Mouse (Mus musculus) CH12.LX (cell line): ENCODE results near the gene Mnd1. TPM values are rescaled to one million over a fixed set of nuclear protein-coding genes. Genes with fewer than 3 reads are reported as not detected.

Experiments
- DNase-seq: peaks from one replicate; pipeline ENCODE4 v3.0.0-alpha.2; 2013; ENCODE audit errors: extremely low read depth
- H3K27ac ChIP-seq: 2 replicates; pipeline ENCODE4 v1.5.1; 2012; ENCODE audit warnings: low read depth, mild to moderate bottlenecking, control low read depth, moderate library complexity; ENCODE audit not compliant: insufficient read depth
- H3K27me3 ChIP-seq: replicated peaks from 2 replicates; pipeline ENCODE3; 2012; ENCODE audit warnings: inconsistent platforms
- H3K36me3 ChIP-seq, 2 experiments: replicated peaks in 1 of 2; 2 replicates each; pipeline versions ENCODE3 to v1.6.1; 2012; ENCODE audit warnings: inconsistent platforms in 1 of 2, low read length in 1 of 2, mild to moderate bottlenecking in 1 of 2, mixed read lengths in 1 of 2, moderate library complexity in 1 of 2; ENCODE audit not compliant: control insufficient read depth in 1 of 2, insufficient read depth in 1 of 2
- H3K4me1 ChIP-seq, 2 experiments: 2 replicates each; pipeline ENCODE4 v1.6.1; 2012; ENCODE audit warnings: inconsistent platforms in 1 of 2, moderate library complexity in 1 of 2; ENCODE audit not compliant: insufficient read depth in 2 of 2, control insufficient read depth in 1 of 2
- H3K4me2 ChIP-seq: 2 replicates; pipeline ENCODE4 v1.6.1; 2012; ENCODE audit warnings: low read depth, mild to moderate bottlenecking, control low read depth; ENCODE audit not compliant: poor library complexity, insufficient read depth, severe bottlenecking
- H3K4me3 ChIP-seq, 3 experiments: fragments of 150-350 bp in 1 of 3; sonication (generic) in 1 of 3; replicated peaks in 1 of 3; 2 replicates each; pipeline versions ENCODE3 to v1.5.1; 2011 to 2012; ENCODE audit warnings: low read depth in 2 of 3, low read length in 2 of 3, mild to moderate bottlenecking in 2 of 3, moderate library complexity in 2 of 3, control low read depth in 1 of 3, improper control_type of control experiment in 1 of 3, inconsistent platforms in 1 of 3, mixed read lengths in 1 of 3; ENCODE audit not compliant: poor library complexity in 1 of 3
- H3K79me2 ChIP-seq: replicated peaks from 2 replicates; pipeline ENCODE4 v1.6.1; 2012; ENCODE audit warnings: mild to moderate bottlenecking, moderate library complexity; ENCODE audit not compliant: control insufficient read depth, poor library complexity, insufficient read depth, severe bottlenecking; ENCODE audit errors: extremely low read depth
- H3K9ac ChIP-seq: 2 replicates; pipeline ENCODE4 v1.6.1; 2012; ENCODE audit warnings: low read depth, mild to moderate bottlenecking, control low read depth, moderate library complexity; ENCODE audit not compliant: insufficient read depth
- H3K9me3 ChIP-seq: replicated peaks from 2 replicates; pipeline ENCODE3; 2012; ENCODE audit warnings: low read length, inconsistent platforms, mixed read lengths
- BHLHE40 ChIP-seq: IDR thresholded peaks from 2 replicates; pipeline ENCODE4 v1.6.1; 2011; ENCODE audit warnings: mild to moderate bottlenecking, low read depth, low read length, improper control_type of control experiment
- CHD1 ChIP-seq: IDR thresholded peaks from 2 replicates; pipeline ENCODE4 v1.6.1; 2012; ENCODE audit warnings: low read depth, low read length, improper control_type of control experiment, inconsistent platforms
- CHD2 ChIP-seq: IDR thresholded peaks from 2 replicates; pipeline ENCODE4 v1.6.1; 2011; ENCODE audit warnings: low read length, improper control_type of control experiment
- CTCF ChIP-seq, 2 experiments: IDR thresholded peaks in 1 of 2; conservative IDR thresholded peaks in 1 of 2; 2 replicates each; pipeline ENCODE4 v1.5.1; 2011 to 2012; ENCODE audit warnings: low read depth in 2 of 2, low read length in 2 of 2, improper control_type of control experiment in 1 of 2, inconsistent platforms in 1 of 2, mild to moderate bottlenecking in 1 of 2, moderate library complexity in 1 of 2
- E2F4 ChIP-seq: IDR thresholded peaks from 2 replicates; pipeline ENCODE4 v1.6.1; 2011; ENCODE audit warnings: low read depth, low read length, improper control_type of control experiment; ENCODE audit not compliant: insufficient replicate concordance
- ELF1 ChIP-seq: IDR thresholded peaks from 2 replicates; pipeline ENCODE4 v1.6.1; 2014; ENCODE audit warnings: low read depth, mild to moderate bottlenecking, inconsistent platforms, low read length, improper control_type of control experiment
- EP300 ChIP-seq: IDR thresholded peaks from 2 replicates; pipeline ENCODE4 v1.6.1; 2011; ENCODE audit warnings: low read length, improper control_type of control experiment
- ETS1 ChIP-seq: conservative IDR thresholded peaks from 2 replicates; pipeline ENCODE4 v1.6.1; 2012; ENCODE audit warnings: low read depth, mild to moderate bottlenecking, inconsistent platforms, low read length, improper control_type of control experiment, moderate library complexity
- GABPA ChIP-seq: IDR thresholded peaks from 2 replicates; pipeline ENCODE4 v1.6.1; 2012; ENCODE audit warnings: low read depth, low read length, improper control_type of control experiment, inconsistent platforms; ENCODE audit not compliant: insufficient replicate concordance
- HCFC1 ChIP-seq: IDR thresholded peaks from 2 replicates; pipeline ENCODE4 v1.6.1; 2012; ENCODE audit warnings: low read depth, mild to moderate bottlenecking, inconsistent platforms, low read length, improper control_type of control experiment
- IRF4 ChIP-seq: IDR thresholded peaks from 2 replicates; pipeline ENCODE4 v1.6.1; 2014; ENCODE audit warnings: low read depth, mild to moderate bottlenecking, inconsistent platforms, low read length, improper control_type of control experiment
- JUN ChIP-seq: IDR thresholded peaks from 2 replicates; pipeline ENCODE4 v1.6.1; 2011; ENCODE audit warnings: low read depth, mild to moderate bottlenecking, low read length, improper control_type of control experiment, moderate library complexity; ENCODE audit not compliant: insufficient read depth
- JUND ChIP-seq: conservative IDR thresholded peaks from 2 replicates; pipeline ENCODE4 v1.6.1; 2011; ENCODE audit warnings: low read depth, low read length, improper control_type of control experiment
- KAT2A ChIP-seq: IDR thresholded peaks from 2 replicates; pipeline ENCODE4 v1.6.1; 2012; ENCODE audit warnings: low read length, improper control_type of control experiment, inconsistent platforms; ENCODE audit not compliant: insufficient replicate concordance
- MAFK ChIP-seq: IDR thresholded peaks from 2 replicates; pipeline ENCODE4 v1.6.1; 2011; ENCODE audit warnings: low read length, improper control_type of control experiment; ENCODE audit not compliant: insufficient replicate concordance
- MAX ChIP-seq: IDR thresholded peaks from 2 replicates; pipeline ENCODE4 v1.6.1; 2011; ENCODE audit warnings: low read length, improper control_type of control experiment
- MAZ ChIP-seq: IDR thresholded peaks from 2 replicates; pipeline ENCODE4 v1.6.1; 2012; ENCODE audit warnings: low read depth, mild to moderate bottlenecking, inconsistent platforms, low read length, improper control_type of control experiment, moderate library complexity
- MEF2A ChIP-seq: IDR thresholded peaks from 2 replicates; pipeline ENCODE4 v1.6.1; 2014; ENCODE audit warnings: low read depth, mild to moderate bottlenecking, inconsistent platforms, low read length, improper control_type of control experiment, borderline replicate concordance
- MXI1 ChIP-seq: IDR thresholded peaks from 2 replicates; pipeline ENCODE4 v1.6.1; 2011; ENCODE audit warnings: mild to moderate bottlenecking, low read depth, low read length, improper control_type of control experiment
- MYC ChIP-seq: IDR thresholded peaks from 2 replicates; pipeline ENCODE4 v1.6.1; 2011; ENCODE audit warnings: low read depth, mild to moderate bottlenecking, improper control_type of control experiment, low read length
- NELFE ChIP-seq: IDR thresholded peaks from 2 replicates; pipeline ENCODE4 v1.6.1; 2011; ENCODE audit warnings: low read depth, low read length, improper control_type of control experiment
- NRF1 ChIP-seq: IDR thresholded peaks from 2 replicates; pipeline ENCODE4 v1.6.1; 2014; ENCODE audit warnings: low read depth, mild to moderate bottlenecking, inconsistent platforms, low read length, improper control_type of control experiment, moderate library complexity
- PAX5 ChIP-seq: IDR thresholded peaks from 2 replicates; pipeline ENCODE4 v1.6.1; 2012; ENCODE audit warnings: low read length, inconsistent platforms, mixed read lengths
- POLR2A ChIP-seq: IDR thresholded peaks from 2 replicates; pipeline ENCODE4 v1.6.1; 2011; ENCODE audit warnings: low read depth, mild to moderate bottlenecking, improper control_type of control experiment, low read length
- POLR2AphosphoS2 ChIP-seq: IDR thresholded peaks from 2 replicates; pipeline ENCODE4 v1.6.1; 2011; ENCODE audit warnings: low read depth, low read length, improper control_type of control experiment
- RAD21 ChIP-seq: IDR thresholded peaks from 2 replicates; pipeline ENCODE4 v1.6.1; 2011; ENCODE audit warnings: low read depth, mild to moderate bottlenecking, low read length, improper control_type of control experiment, moderate library complexity
- RCOR1 ChIP-seq: conservative IDR thresholded peaks from 2 replicates; pipeline ENCODE4 v1.6.1; 2012; ENCODE audit warnings: low read depth, mild to moderate bottlenecking, inconsistent platforms, low read length, improper control_type of control experiment
- SIN3A ChIP-seq: IDR thresholded peaks from 2 replicates; pipeline ENCODE4 v1.6.1; 2012; ENCODE audit warnings: low read length, improper control_type of control experiment, inconsistent platforms
- SMC3 ChIP-seq: IDR thresholded peaks from 2 replicates; pipeline ENCODE4 v1.6.1; 2011; ENCODE audit warnings: low read depth, low read length, improper control_type of control experiment
- TBP ChIP-seq: conservative IDR thresholded peaks from 2 replicates; pipeline ENCODE4 v1.6.1; 2011; ENCODE audit warnings: low read depth, low read length, improper control_type of control experiment
- TCF12 ChIP-seq: IDR thresholded peaks from 2 replicates; pipeline ENCODE4 v1.6.1; 2014; ENCODE audit warnings: low read depth, mild to moderate bottlenecking, inconsistent platforms, low read length, improper control_type of control experiment
- UBTF ChIP-seq: IDR thresholded peaks from 2 replicates; pipeline ENCODE4 v1.6.1; 2012; ENCODE audit warnings: low read depth, mild to moderate bottlenecking, inconsistent platforms, low read length, improper control_type of control experiment, moderate library complexity
- USF1 ChIP-seq: IDR thresholded peaks from 2 replicates; pipeline ENCODE4 v1.6.1; 2014; ENCODE audit warnings: low read depth, mild to moderate bottlenecking, inconsistent platforms, low read length, improper control_type of control experiment
- USF2 ChIP-seq: conservative IDR thresholded peaks from 2 replicates; pipeline ENCODE4 v1.6.1; 2011; ENCODE audit warnings: low read depth, low read length, improper control_type of control experiment
- ZC3H11A ChIP-seq: IDR thresholded peaks from 2 replicates; pipeline ENCODE4 v1.6.1; 2012; ENCODE audit warnings: low read depth, mild to moderate bottlenecking, inconsistent platforms, low read length, improper control_type of control experiment
- ZKSCAN1 ChIP-seq: IDR thresholded peaks from 2 replicates; pipeline ENCODE4 v1.6.1; 2012; ENCODE audit warnings: low read depth, inconsistent platforms, low read length, improper control_type of control experiment, borderline replicate concordance
- ZMIZ1 ChIP-seq: IDR thresholded peaks from 2 replicates; pipeline ENCODE4 v1.6.1; 2012; ENCODE audit warnings: low read depth, mild to moderate bottlenecking, inconsistent platforms, low read length, improper control_type of control experiment
- ZNF384 ChIP-seq: IDR thresholded peaks from 2 replicates; pipeline ENCODE4 v1.6.1; 2012; ENCODE audit warnings: low read depth, low read length, improper control_type of control experiment, inconsistent platforms
- dilution Hi-C: fragments of 300-500 bp; cut with MboI; formaldehyde crosslinking; loops from 2 replicates; pipeline ENCODE4 v1.14.3; 2020; ENCODE audit warnings: low sequenced_read_pairs; ENCODE audit not compliant: extremely low pct_unique_long_range_greater_than_20kb, extremely low pct_ligation_motif_present
- in situ Hi-C: fragments of 300-500 bp; cut with MboI; formaldehyde crosslinking; loops from 3 replicates; pipeline ENCODE4 v1.14.3; 2019; ENCODE audit warnings: low sequenced_read_pairs, low pct_ligation_motif_present, low pct_unique_long_range_greater_than_20kb, mixed read lengths
- polyA plus RNA-seq: library from polyadenylated mRNA; unstranded; fragments of >175 nt; gene quantifications from 2 replicates; pipeline ENCODE4 v1.2.1, GENCODE M21; 2012; ENCODE audit warnings: low read depth; ENCODE audit not compliant: insufficient read length
- total RNA-seq, 2 experiments: library from RNA; depleted of rRNA; stranded (reverse); fragments of 300-350 nt in 1 of 2; fragments of >200 nt in 1 of 2; gene quantifications; 2 replicates each; pipeline ENCODE4 v1.2.3; 2012 to 2014

Mnd1 gene
- total and polyA plus RNA-seq, 3 experiments = 14.2 to 23.1 (median 19.0) TPM

DNA sequence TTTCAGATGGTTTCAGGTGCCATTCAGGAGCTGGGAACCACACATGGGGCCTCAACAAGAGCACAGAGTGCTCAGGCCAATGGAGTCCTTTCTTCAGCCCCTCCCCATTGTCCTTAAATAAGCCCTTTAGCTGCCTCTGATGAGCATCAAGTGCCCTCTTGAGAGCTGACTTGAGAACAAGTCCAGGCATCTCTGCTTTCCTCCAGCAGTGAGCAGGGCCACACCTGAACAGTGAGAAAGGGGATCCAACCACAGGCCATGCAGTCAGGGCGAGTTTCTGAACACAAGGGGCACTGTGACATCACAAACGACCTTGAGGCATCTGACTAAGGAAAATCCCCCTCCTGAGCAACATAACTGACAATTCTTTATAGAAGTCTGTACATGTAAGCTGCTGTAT, 83.9 kb downstream of the Mnd1 start:
- peak overlapping the region; percentile 4; the same call in 1 of the 2 replicates for H3K27ac ChIP-seq
- in situ Hi-C loops (loop anchor here (5.0 to 25.0 kb wide), 2 partner anchors 39 to 241 kb away; partner anchors contain the start of gene Trim2), dilution Hi-C loops (no loop called here)
- no peaks in the 10 kb centered on the region for H3K9me3 ChIP-seq
- DNase-seq = peak; percentile 79
- no peaks in the 10 kb centered on the region for H3K79me2 ChIP-seq
- no peak overlapping the region for H3K4me3 ChIP-seq
- H3K9ac ChIP-seq = no peak overlapping the region
- H3K27me3 ChIP-seq = no peaks in the 10 kb centered on the region
- H3K4me2 ChIP-seq = no peak overlapping the region
- H3K4me1 ChIP-seq = peaks cover 38 to 87% of the 10 kb centered on the region in 2 experiments
- TF ChIP-seq ZNF384 = no peak
- TF ChIP-seq EP300 = no peak; the same call in 1 of the 2 replicates
- no peak for TF ChIP-seq MAFK
- no peak for TF ChIP-seq USF2
- TF ChIP-seq TBP = no peak
- no peak for TF ChIP-seq NELFE
- TF ChIP-seq HCFC1 = no peak
- no peak for TF ChIP-seq E2F4
- TF ChIP-seq GABPA = no peak
- no peak for TF ChIP-seq CHD2
- TF ChIP-seq KAT2A = no peak
- TF ChIP-seq MEF2A = peak; percentile 62; the same call in 1 of the 2 replicates
- TF ChIP-seq JUND = no peak
- TF ChIP-seq JUN = no peak
- TF ChIP-seq SMC3 = peak; percentile 60
- no peak for TF ChIP-seq USF1
- TF ChIP-seq ZKSCAN1 = no peak
- TF ChIP-seq TCF12 = no peak
- no peak for TF ChIP-seq RCOR1
- peak in 1 of 2 experiments; percentile 76; a peak in 2 of 4 replicates for TF ChIP-seq CTCF (conservative IDR thresholded peaks at IDR 0.05 in 1 of 2, IDR thresholded peaks at IDR 0.05 in 1 of 2; ENCODE audit: low read depth in 2 of 2, low read length in 2 of 2)
- no peak; the same call in 1 of the 2 replicates for TF ChIP-seq MAX
- no peak for TF ChIP-seq SIN3A
- no peak for TF ChIP-seq CHD1
- peak; percentile 50 for TF ChIP-seq ETS1
- TF ChIP-seq POLR2AphosphoS2 = no peak
- TF ChIP-seq MAZ = 0 out of 2 replicates have a peak, but pooled peaks have one; percentile 39
- TF ChIP-seq RAD21 = peak; percentile 72
- no peak for TF ChIP-seq PAX5
- TF ChIP-seq MYC = peak; percentile 71; the same call in 1 of the 2 replicates
- TF ChIP-seq ELF1 = no peak
- no peak for TF ChIP-seq NRF1
- TF ChIP-seq IRF4 = 0 out of 2 replicates have a peak, but pooled peaks have one; percentile 54
- TF ChIP-seq UBTF = no peak
- no peak for TF ChIP-seq BHLHE40
- no peak for TF ChIP-seq ZMIZ1
- TF ChIP-seq MXI1 = no peak
- no peak for TF ChIP-seq POLR2A
- 0 out of 2 replicates have a peak, but pooled peaks have one; percentile 10 for TF ChIP-seq ZC3H11A
- TF ChIP-seq, all 38 proteins: peak for 9
- no peaks in the 10 kb centered on the region for H3K36me3 ChIP-seq
